Mouse (Mus musculus) erythroblast, embryonic 14.5 days (primary cell): Measurements from ENCODE around the gene Mta2.

Experiments
- GATA1 ChIP-seq: IDR thresholded peaks from 2 replicates; pipeline ENCODE4 v1.6.1; 2012; ENCODE audit warnings: low read length, inconsistent platforms, mixed read lengths
- TAL1 ChIP-seq: IDR thresholded peaks from 3 replicates; pipeline ENCODE4 v1.6.1; 2012; ENCODE audit warnings: low read length, inconsistent platforms, mixed read lengths

DNA sequence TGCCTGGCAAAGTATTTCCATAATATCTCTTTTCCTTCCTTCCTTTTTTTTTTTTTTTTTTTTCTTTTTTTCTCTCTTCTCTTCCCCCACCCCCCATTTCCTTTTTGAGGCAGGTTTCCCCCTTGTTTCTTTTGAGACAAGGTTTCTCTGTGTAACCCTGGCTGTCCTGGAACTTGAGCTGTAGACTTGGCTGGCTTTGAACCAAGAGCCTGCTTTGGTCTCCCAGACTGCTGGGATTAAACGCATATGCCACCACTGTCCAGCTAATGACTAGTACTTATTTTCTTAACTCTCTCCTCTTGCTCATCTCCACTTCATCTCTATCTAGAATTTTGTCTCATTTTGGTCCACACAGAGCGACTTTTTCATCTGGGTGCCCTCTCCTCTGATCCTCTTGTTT lies 1.4 kb downstream of the Mta2 start:
- no peak for TF ChIP-seq GATA1
- no peak for TF ChIP-seq TAL1
